Mouse (Mus musculus): ENCODE measurements around the gene Tbx22.

Tbx22 gene

DNA sequence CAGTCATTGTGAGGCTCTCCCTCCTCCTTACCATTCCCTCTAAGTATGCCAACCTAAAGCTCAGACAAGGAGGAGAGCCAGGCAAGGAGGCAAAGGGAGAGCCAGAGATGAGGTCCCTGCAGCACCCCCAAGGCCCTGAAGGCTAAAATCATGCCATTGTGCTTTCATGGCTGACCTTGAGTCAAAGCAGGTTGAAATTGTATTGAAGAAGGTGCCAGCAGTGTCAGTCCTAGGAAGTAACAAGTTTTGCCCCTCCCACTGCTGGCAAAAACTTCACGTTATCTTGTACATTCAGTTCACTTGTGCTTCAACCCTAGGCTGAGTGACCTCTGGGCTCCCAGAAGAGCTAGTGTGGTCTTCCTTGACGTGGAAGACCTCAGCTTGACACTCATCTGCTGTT is at the start of gene Tbx22:
TSS of gene Tbx22 (plus strand) at position 301 of the 400 bp plus-strand sequence.
- DNase-seq (ENCODE audit: low read depth, low spot score): no peak

DNA sequence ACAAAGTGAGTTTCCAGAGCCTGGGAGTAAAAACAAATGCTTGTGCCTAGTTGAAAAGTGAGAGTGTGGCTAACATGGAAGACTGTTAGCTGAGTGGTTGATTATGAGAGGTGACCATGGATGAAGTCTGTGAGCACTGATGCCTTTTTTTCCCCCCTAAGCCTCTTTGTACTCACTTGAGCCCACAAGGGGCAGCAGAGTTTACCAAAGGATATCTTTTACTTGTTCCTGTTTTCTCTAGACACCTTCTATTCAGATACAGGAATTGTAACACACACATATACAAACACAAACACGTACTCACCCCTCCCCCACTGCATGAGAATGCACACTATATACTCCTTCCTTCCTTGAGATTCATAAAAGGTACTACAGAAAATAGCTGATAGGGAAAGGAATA is 913 bp downstream of the Tbx22 start:
- no peak for DNase-seq (ENCODE audit: low read depth, low spot score)

DNA sequence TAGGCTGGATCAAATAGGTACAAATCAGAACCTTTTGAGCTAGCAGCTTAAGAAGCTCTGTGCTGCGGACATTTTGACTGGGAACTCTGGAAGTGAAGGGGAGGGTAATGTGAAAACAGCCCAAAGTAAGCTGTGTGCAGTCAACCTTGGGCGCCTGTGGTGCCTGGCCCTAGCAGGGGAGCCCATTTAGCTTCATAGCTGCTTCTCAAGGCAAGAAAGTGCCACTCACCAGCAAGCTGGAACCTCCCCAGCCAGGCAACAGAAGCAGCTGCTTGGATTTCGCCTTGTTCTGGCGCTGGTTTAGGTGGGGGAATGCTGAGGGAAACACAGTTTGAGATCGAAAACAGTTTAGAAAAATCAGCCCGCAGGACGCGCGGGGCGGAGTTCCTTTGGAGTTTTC is 11.4 kb downstream of the Tbx22 start:
- DNase-seq (ENCODE audit: low read depth, low spot score): peak; percentile 5

DNA sequence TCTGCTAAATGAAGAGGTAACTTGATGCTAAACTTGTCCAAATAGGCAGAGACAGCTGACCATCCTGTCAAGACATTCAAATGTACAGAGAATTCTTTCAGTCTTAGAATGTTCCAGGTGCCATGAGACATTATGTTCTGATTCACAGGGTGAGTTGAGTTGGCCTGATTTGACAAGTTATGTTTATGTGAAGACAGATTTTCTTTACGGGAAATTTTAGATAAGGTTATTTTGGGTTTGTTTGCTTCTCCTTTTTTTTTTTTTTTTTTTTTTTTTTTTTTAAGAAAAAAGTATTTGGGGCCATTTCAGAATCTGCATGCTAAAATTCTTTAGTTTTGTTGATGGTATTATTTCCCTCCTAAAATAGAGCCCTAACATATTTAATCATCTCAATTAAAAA is 40.8 kb downstream of the Tbx22 start:
- DNase-seq (ENCODE audit: low read depth, low spot score): no peak

DNA sequence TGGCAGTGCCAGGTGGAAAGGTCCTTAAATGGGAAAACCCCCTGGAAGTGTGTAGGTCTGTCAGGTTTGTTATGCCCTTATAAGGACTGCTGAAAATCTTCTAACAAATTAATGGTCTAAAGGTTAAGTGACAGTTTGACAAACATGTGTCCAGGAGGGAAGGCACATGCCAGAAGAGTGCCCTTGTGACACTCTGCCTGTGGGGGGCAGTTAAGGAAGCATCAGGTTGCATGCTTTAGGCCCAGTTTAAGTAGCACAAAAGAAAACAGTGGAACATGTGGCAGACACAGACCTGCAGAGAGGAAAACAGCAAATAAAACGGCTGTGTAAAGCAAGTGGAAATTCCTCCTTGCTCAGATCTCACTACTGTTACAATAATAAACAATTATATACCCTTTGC is 55.8 kb downstream of the Tbx22 start:
- no peak for DNase-seq (ENCODE audit: low read depth, low spot score)
